Mouse (Mus musculus): Measurements from ENCODE around the gene Laptm4a. TPM values are rescaled to one million over a fixed set of nuclear protein-coding genes. Genes with fewer than 3 reads are reported as not detected.
"Not testable (repeated sequence)": the region's sequence is repeated elsewhere in the genome, so short reads cannot be mapped to it uniquely, and the experiment has no call there.

Gene Laptm4a
- polyA plus RNA-seq, 1 experiment from 2014 or later = 197 TPM

DNA sequence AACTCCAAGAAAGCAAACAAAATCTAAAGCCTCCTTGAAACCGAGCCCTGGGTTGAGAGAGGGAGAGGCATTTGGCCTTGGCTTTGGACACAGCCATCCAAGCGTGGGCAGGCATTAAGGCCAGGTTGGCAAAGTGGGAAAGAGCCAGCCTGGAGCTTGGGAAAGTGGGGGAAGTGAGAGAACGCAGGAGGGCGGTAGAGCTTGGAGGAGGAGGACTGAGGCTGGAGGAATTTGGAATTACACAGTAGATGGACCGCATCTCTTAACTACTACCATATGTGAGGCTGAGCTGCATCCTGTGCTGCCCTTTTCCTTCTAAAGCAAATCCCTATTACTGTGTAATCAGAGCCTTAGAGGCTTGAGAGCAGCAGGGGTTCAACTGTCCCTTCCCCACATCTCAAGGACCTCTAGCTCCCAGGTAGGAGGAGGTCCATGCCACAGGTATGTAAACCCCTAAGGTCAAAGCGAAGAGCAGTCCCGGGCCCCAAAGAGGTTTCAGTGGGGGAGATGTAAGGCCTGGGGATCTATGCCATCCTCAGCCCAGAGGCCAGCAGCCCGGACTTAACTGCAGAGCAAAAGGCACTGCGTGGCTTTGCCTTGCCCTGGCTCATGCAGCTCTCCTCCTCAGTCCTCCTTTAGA is 7.6 kb upstream of the Laptm4a start:
- Histone ChIP-seq H3K4me1 (peaks cover 23% of the 10 kb centered on the region), H3K9ac (replicated peaks) (no peak overlapping the region), H3K36me3 (no peaks in the 10 kb centered on the region), H3K9me3 (replicated peaks) (no peaks in the 10 kb centered on the region), H3K27me3 (replicated peaks) (no peaks in the 10 kb centered on the region), H3K4me3 (replicated peaks) (no peak overlapping the region), H3K27ac (replicated peaks) (peak overlapping the region; percentile 67), H3K4me2 (no peak overlapping the region)
- 61% methylated on average over 9 of the region's 9 CpGs for WGBS
- no peak for ATAC-seq (ENCODE audit: low FRiP score)

DNA sequence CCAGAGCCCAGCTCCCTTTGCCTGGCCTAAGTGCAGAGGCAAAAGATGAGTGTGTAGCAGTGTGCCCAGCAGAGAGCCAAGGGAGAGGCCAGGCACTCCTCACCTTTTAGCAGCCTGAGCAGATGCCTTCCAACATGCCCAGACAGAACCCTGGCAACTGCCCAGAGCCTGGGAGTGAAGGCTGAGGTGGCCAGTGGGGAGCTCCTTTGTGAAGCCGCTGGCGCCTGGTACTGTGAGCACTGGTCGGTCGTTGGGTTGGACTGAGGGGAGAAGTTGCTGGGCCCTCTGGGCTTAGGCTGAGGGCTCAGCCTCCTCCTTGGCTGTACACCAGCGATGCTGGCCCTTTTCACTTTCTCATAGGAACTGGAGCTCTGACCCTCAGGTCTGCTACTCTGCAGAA is 5.1 kb upstream of the Laptm4a start:
- Histone ChIP-seq H3K27me3 (replicated peaks) (no peaks in the 10 kb centered on the region), H3K36me3 (no peaks in the 10 kb centered on the region), H3K4me2 (no peak overlapping the region), H3K4me1 (peaks cover 28% of the 10 kb centered on the region), H3K4me3 (replicated peaks) (no peak overlapping the region), H3K9me3 (replicated peaks) (no peaks in the 10 kb centered on the region), H3K27ac (replicated peaks) (peak overlapping the region; percentile 51), H3K9ac (replicated peaks) (no peak overlapping the region)
- WGBS = 36% methylated on average over 5 of the region's 5 CpGs
- peak; percentile 58; the same call in 1 of the 2 replicates for ATAC-seq (ENCODE audit: low FRiP score)

DNA sequence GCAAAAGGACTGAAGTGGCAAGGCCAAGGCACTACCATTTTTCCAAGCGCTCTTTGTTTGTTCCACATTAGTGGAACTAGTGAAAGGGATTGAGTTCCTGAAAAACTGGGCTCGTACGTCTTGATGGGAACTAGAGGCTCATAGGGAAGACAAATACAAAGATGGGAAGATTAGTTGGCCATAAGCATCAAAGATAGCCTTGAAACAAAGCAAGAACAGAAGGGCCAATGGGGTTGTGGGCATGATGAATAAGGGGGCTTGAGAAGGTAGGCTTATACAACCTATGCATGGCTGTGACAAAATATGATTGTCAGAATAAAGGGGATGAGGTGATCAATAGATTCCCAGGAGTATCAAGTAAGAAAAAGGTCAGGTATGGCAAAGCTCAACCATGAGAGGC is 2.2 kb upstream of the Laptm4a start:
- H3K36me3 ChIP-seq = no peaks in the 10 kb centered on the region
- 93% methylated on average over 3 of the region's 3 CpGs for WGBS
- H3K27me3 ChIP-seq (replicated peaks) = no peaks in the 10 kb centered on the region
- H3K9me3 ChIP-seq (replicated peaks) = no peaks in the 10 kb centered on the region
- H3K4me2 ChIP-seq = no peak overlapping the region
- no peak for ATAC-seq (ENCODE audit: low FRiP score)
- no peak overlapping the region for H3K9ac ChIP-seq (replicated peaks)
- H3K27ac ChIP-seq (replicated peaks) = no peak overlapping the region
- peaks cover 28% of the 10 kb centered on the region for H3K4me1 ChIP-seq
- no peak overlapping the region for H3K4me3 ChIP-seq (replicated peaks)

DNA sequence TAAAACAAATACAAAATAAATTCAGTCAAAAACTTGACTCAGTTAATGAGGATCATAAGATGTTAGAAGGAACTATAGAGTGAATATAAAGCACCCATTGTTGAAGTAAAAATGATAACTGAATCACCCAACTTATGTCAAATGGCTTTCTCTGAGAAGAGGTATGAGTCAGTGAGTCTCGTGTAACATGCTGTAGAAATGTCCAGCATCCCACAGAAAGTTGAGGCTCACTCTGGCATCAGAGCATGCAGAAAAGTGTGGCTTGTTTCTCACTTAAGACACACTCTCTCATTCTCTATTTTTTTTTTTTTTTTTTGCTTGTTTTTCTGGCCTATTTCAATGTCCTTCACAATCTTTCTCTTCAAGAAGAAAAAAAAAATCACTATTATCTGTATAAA is 469 bp upstream of the Laptm4a start:
- Histone ChIP-seq H3K4me1 (peaks cover 36% of the 10 kb centered on the region), H3K9ac (replicated peaks) (peak overlapping the region; percentile 46), H3K36me3 (0 out of 2 replicates have a peak, but pooled peaks cover 3% of the 10 kb centered on the region), H3K27me3 (replicated peaks) (no peaks in the 10 kb centered on the region), H3K4me3 (replicated peaks) (peak overlapping the region; percentile 92), H3K27ac (replicated peaks) (peak overlapping the region; percentile 97), H3K4me2 (peak overlapping the region; percentile 81), H3K9me3 (replicated peaks) (no peaks in the 10 kb centered on the region)
- WGBS = 16% methylated on average over 1 of the region's 1 CpGs
- ATAC-seq (ENCODE audit: low FRiP score) = no peak

DNA sequence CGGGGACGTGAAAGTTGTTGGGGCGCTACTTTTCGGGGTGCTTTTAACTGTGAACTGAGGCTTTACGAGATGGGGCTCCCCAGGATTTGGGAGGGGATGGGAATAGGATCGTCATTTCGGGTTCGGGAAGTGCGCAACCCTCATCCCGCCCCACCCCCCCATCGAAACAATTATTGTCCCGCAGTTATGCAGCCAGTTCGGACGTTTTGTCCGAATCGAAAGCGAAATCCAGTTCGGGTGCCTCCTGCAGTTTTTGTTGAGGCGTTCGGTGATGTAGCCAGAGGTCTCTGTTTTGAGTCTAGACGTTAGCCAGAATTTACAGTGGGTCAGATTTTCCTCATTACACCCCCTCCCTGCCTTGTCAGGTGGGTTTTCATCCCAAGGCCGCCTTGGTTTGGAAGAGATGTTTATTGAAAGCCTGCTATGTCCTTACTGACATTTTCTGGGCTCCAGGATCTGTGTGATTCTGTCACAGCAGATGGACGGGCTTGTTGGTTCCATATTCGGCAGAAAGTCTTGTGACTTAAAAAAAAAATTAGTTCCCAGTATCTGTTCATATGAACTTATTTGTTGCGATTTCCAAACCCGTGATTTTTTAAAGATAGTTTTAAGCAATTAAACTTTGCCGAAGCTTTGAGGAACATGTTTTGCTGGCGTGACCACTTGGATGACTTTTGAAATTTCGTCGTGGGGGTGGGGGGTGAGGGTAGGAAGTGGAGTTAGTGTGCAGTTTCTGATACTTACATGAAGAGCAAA is 1.1 kb downstream of the Laptm4a start:
- Histone ChIP-seq H3K9me3 (replicated peaks) (no peaks in the 10 kb centered on the region), H3K4me2 (peak overlapping the region; percentile 81), H3K4me3 (replicated peaks) (peak overlapping the region; percentile 92), H3K36me3 (0 out of 2 replicates have a peak, but pooled peaks cover 3% of the 10 kb centered on the region), H3K9ac (replicated peaks) (peak overlapping the region; percentile 81), H3K27ac (replicated peaks) (peak overlapping the region; percentile 97), H3K27me3 (replicated peaks) (no peaks in the 10 kb centered on the region), H3K4me1 (peaks cover 32% of the 10 kb centered on the region)
- ATAC-seq (ENCODE audit: low FRiP score) = no peak
- WGBS = 6% methylated on average over 30 of the region's 30 CpGs

DNA sequence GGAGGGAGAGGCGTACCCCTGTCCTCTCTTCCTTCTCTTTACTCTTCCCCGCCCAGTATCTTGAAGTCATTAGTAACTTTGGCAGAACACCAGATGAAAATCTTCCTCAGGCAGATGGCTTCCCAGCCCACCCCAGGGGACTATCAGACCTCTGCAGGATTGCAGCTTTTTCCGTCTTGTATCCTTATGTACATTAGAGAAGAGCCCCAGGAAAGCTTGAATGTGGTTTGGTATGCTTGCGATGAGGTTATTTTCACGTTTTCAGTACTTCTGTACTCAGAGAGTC is 1.6 kb downstream of the Laptm4a start:
- WGBS = 31% methylated on average over 5 of the region's 5 CpGs
- no peaks in the 10 kb centered on the region for H3K9me3 ChIP-seq (replicated peaks)
- no peak for ATAC-seq (ENCODE audit: low FRiP score)
- H3K4me3 ChIP-seq (replicated peaks) = peak overlapping the region; percentile 92
- 0 out of 2 replicates have a peak, but pooled peaks cover 3% of the 10 kb centered on the region for H3K36me3 ChIP-seq
- H3K27ac ChIP-seq (replicated peaks) = 0 out of 2 replicates have a peak overlapping the region, but pooled peaks have one; percentile 25
- H3K27me3 ChIP-seq (replicated peaks) = no peaks in the 10 kb centered on the region
- H3K9ac ChIP-seq (replicated peaks) = peak overlapping the region; percentile 81
- H3K4me2 ChIP-seq = peak overlapping the region; percentile 81
- H3K4me1 ChIP-seq = peaks cover 37% of the 10 kb centered on the region

DNA sequence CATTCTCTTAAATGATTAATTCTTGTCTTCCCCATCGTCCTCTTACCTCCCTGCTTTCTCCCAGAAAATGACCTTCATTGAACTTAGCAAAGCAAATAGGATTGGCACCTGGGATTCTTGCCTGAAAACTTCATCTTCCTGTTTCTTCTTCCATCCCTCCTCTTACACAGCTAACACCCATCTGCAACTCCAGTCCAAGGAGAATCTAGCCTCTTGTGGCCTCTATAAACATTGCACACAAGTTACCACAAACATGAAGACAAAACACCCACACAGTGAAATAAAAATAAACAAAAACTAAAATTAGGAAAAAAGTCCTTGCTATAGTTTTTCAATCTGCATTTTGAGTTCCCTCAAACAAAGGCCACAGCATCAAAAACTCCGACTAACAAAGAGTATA is 2.1 kb downstream of the Laptm4a start:
- 46% methylated on average over 2 of the region's 2 CpGs for WGBS
- peaks cover 40% of the 10 kb centered on the region for H3K4me1 ChIP-seq
- H3K27ac ChIP-seq (replicated peaks) = no peak overlapping the region
- H3K4me3 ChIP-seq (replicated peaks) = peak overlapping the region; percentile 92
- H3K9ac ChIP-seq (replicated peaks) = peak overlapping the region; percentile 81
- ATAC-seq (ENCODE audit: low FRiP score) = no peak
- H3K36me3 ChIP-seq = 0 out of 2 replicates have a peak, but pooled peaks cover 3% of the 10 kb centered on the region
- no peaks in the 10 kb centered on the region for H3K9me3 ChIP-seq (replicated peaks)
- peak overlapping the region; percentile 81 for H3K4me2 ChIP-seq
- H3K27me3 ChIP-seq (replicated peaks) = no peaks in the 10 kb centered on the region

DNA sequence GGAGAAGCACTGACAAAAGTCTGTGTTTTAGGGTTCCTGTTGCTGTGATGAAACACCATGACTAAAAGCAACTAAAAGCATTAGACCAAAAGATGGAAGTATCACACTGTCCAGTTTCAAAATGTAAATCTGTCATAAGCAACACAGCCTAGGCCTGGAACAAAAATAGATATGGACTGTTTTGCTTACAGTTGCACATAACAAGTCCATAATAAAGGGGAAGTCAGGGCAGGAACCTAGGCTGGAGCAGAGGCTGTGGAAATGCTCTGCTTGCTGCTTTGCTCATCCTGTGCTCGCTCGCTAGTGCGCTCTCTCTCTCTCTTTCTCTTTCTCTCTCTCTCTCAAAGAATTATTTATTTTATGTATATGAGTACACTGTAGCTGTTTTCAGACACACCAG is 6.2 kb downstream of the Laptm4a start:
- Histone ChIP-seq H3K27me3 (replicated peaks) (no peaks in the 10 kb centered on the region), H3K9me3 (replicated peaks) (no peaks in the 10 kb centered on the region), H3K36me3 (0 out of 2 replicates have a peak, but pooled peaks cover 3% of the 10 kb centered on the region), H3K4me2 (no peak overlapping the region), H3K27ac (replicated peaks) (no peak overlapping the region), H3K9ac (replicated peaks) (no peak overlapping the region), H3K4me1 (peaks cover 48% of the 10 kb centered on the region), H3K4me3 (replicated peaks) (no peak overlapping the region)
- 93% methylated on average over 3 of the region's 3 CpGs for WGBS
- no peak for ATAC-seq (ENCODE audit: low FRiP score)

DNA sequence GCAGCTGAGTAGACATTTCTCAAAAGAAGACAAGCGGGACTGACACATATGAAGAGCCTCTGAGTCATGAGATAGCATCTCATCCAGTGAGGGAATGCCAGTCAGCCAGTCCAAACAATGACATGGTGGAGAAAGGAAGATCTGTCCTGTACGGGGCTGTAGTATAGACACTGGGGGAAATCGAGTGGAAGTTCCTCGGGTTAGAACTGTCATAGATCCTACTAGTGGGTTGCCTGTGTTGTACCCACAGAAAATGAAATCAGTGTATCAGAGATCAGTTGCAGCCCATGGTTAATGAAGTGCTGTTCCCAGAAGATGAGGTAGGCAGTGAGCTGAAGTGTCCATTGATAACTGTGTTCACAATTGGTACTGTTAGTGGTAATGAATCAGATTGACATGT is 7.3 kb downstream of the Laptm4a start:
- H3K4me1 ChIP-seq = peaks cover 38% of the 10 kb centered on the region
- H3K27me3 ChIP-seq (replicated peaks) = no peaks in the 10 kb centered on the region
- no peak for ATAC-seq (ENCODE audit: low FRiP score)
- no peak overlapping the region for H3K4me3 ChIP-seq (replicated peaks)
- no peak overlapping the region for H3K27ac ChIP-seq (replicated peaks)
- H3K9me3 ChIP-seq (replicated peaks) = no peaks in the 10 kb centered on the region
- peaks cover 8% of the 10 kb centered on the region for H3K36me3 ChIP-seq
- WGBS = 83% methylated on average over 4 of the region's 4 CpGs
- no peak overlapping the region for H3K9ac ChIP-seq (replicated peaks)
- H3K4me2 ChIP-seq = no peak overlapping the region

DNA sequence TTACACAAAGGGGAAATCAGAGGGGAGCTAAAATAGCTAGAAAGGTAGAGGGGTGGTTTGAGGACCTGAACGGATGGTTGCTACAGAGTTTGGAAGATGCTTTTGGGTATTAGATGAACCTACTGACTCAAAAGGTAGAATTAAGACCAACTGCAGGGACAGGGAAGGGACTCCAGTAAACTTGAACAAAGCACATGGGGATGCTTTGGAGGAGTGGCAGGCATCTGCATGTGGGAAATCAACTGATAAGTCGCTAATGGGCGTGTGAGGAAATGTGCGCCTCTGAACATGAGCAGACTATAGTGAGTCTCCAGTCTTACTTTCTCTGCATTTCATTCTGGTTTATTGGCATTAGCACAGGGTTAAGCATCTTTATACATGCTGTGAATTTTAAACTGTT is 9.6 kb downstream of the Laptm4a start:
- Histone ChIP-seq H3K9me3 (replicated peaks) (no peaks in the 10 kb centered on the region), H3K9ac (replicated peaks) (no peak overlapping the region), H3K36me3 (peaks cover 20% of the 10 kb centered on the region), H3K4me1 (peaks cover 26% of the 10 kb centered on the region), H3K27ac (replicated peaks) (no peak overlapping the region), H3K4me3 (replicated peaks) (no peak overlapping the region), H3K4me2 (no peak overlapping the region), H3K27me3 (replicated peaks) (no peaks in the 10 kb centered on the region)
- WGBS = 91% methylated on average over 4 of the region's 4 CpGs
- ATAC-seq (ENCODE audit: low FRiP score) = no peak

DNA sequence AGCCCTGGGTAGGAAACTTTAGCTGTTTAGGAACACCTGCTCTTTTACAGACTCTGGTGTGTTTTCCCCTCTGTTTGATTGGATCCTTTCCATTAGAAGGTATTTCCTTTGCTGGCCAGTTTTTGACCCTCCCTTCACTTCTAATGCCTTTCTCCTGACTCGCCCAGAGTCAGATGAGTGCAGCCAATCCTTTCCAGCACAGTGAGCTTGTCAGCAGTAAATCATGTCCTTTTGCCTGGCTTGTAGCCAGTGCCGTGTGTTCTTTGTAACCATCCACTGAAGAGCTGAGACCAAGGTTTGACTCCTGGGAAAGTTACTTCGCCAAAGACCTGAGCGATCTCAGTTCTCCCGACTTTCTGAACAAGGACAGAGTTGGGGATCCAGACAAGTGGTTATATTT is 13.9 kb downstream of the Laptm4a start:
- no peak overlapping the region for H3K4me2 ChIP-seq
- peaks cover 53% of the 10 kb centered on the region for H3K36me3 ChIP-seq
- no peak overlapping the region for H3K9ac ChIP-seq (replicated peaks)
- H3K4me3 ChIP-seq (replicated peaks) = no peak overlapping the region
- no peaks in the 10 kb centered on the region for H3K9me3 ChIP-seq (replicated peaks)
- WGBS = 46% methylated on average over 5 of the region's 5 CpGs
- H3K27ac ChIP-seq (replicated peaks) = no peak overlapping the region
- H3K4me1 ChIP-seq = 0 out of 2 replicates have a peak, but pooled peaks cover 3% of the 10 kb centered on the region
- ATAC-seq (ENCODE audit: low FRiP score) = no peak
- no peaks in the 10 kb centered on the region for H3K27me3 ChIP-seq (replicated peaks)

DNA sequence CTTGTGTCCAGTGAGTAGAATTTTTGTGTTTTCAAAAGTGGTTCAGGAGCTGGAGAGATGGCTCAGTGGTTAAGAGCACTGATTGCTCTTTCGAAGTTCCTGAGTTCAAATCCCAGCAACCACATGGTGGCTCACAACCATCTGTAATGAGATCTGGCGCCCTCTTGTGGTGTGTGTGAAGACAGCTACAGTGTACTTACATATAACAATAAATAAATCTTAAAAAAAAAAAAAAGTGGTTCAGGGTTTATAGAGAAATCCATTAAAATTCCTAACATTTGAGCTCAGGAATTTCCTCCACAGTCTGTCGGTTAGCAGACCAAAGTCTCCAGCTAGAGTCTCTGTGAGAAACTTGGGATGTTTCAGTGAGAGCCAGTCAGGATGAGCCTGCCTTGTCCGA is 14.7 kb downstream of the Laptm4a start:
- not testable (repeated sequence) for H3K9ac ChIP-seq (replicated peaks); H3K27ac ChIP-seq (replicated peaks); H3K9me3 ChIP-seq (replicated peaks); ATAC-seq (ENCODE audit: low FRiP score); H3K4me3 ChIP-seq (replicated peaks); H3K4me1 ChIP-seq; H3K27me3 ChIP-seq (replicated peaks); H3K4me2 ChIP-seq
- 72% methylated on average over 4 of the region's 4 CpGs for WGBS
- peaks cover 53% of the 10 kb centered on the region for H3K36me3 ChIP-seq

Measured in neural tube, embryonic 15.5 days (tissue).